Mouse (Mus musculus): ENCODE data around the gene Maml2. TPM values are rescaled to one million over a fixed set of nuclear protein-coding genes. Genes with fewer than 3 reads are reported as not detected.

The Maml2 gene
- polyA plus RNA-seq, 1 experiment from 2014 or later: 12.9 TPM

Small RNAs within 50 kb of the gene (microRNA-seq; reads per million reads assigned to microRNA genes)
- gene Gm22643: not detected

Other genes starting within 250 kb of the Maml2 start
- gene Jrkl, start 52.1 kb upstream of the Maml2 start, polyA plus RNA-seq (2015; fragmentation: Nextera tagmentation; extraction: Ambion mirVana): 12.7 and 14.9 TPM in 2 replicates
- 13.2 and 14.4 TPM in 2 replicates for gene Ccdc82, start 51.0 kb upstream of the Maml2 start, polyA plus RNA-seq (2015; fragmentation: Nextera tagmentation; extraction: Ambion mirVana)
- gene Gm17571, start 148.8 kb downstream of the Maml2 start, polyA plus RNA-seq (2015; fragmentation: Nextera tagmentation; extraction: Ambion mirVana): not detected in 2 replicates

All from neural tube, embryonic 13.5 days (tissue).